Mouse (Mus musculus) liver, postnatal 0 days (tissue): ENCODE data around the gene Cog6. TPM values are rescaled to one million over a fixed set of nuclear protein-coding genes. Genes with fewer than 3 reads are reported as not detected.

Experiments
- ATAC-seq: fragments of 200-750 bp; cut with Nextera tagmentation; 2 replicates; pipeline ENCODE4 v1.8.0; 2017; ENCODE audit warnings: mild to moderate bottlenecking, moderate library complexity
- DNase-seq: peaks from one replicate; pipeline ENCODE4 v3.0.0-alpha.2; 2016
- H3K27ac ChIP-seq: fragments of 300-500 bp; sonication (generic); 2 replicates; pipeline ENCODE4 v1.5.1; 2014; ENCODE audit warnings: antibody characterized with exemption, moderate library complexity, mild to moderate bottlenecking, low read depth
- H3K27me3 ChIP-seq: fragments of 300-500 bp; sonication (generic); 2 replicates; pipeline ENCODE4 v1.6.1; 2014; ENCODE audit warnings: low read length, control low read depth, mixed read lengths; ENCODE audit not compliant: insufficient read depth
- H3K36me3 ChIP-seq: fragments of 300-500 bp; sonication (generic); replicated peaks from 2 replicates; pipeline ENCODE4 v1.6.1; 2014; ENCODE audit warnings: mild to moderate bottlenecking, control low read depth, low read length, moderate library complexity, mixed read lengths; ENCODE audit not compliant: insufficient read depth
- H3K4me1 ChIP-seq: fragments of 300-500 bp; sonication (generic); 2 replicates; pipeline ENCODE4 v1.6.1; 2014; ENCODE audit warnings: antibody characterized with exemption, mild to moderate bottlenecking, control low read depth; ENCODE audit not compliant: insufficient read depth
- H3K4me2 ChIP-seq: fragments of 300-500 bp; sonication (generic); 2 replicates; pipeline ENCODE4 v1.6.1; 2014; ENCODE audit warnings: low read depth, mild to moderate bottlenecking, low read length, moderate library complexity, mixed read lengths
- H3K4me3 ChIP-seq: fragments of 300-500 bp; sonication (generic); 2 replicates; pipeline ENCODE4 v1.5.1; 2014; ENCODE audit warnings: low read depth, low read length
- H3K9ac ChIP-seq: fragments of 300-500 bp; sonication (generic); replicated peaks from 2 replicates; pipeline ENCODE4 v1.6.1; 2014; ENCODE audit warnings: mild to moderate bottlenecking, moderate library complexity
- H3K9me3 ChIP-seq: fragments of 300-500 bp; sonication (generic); 2 replicates; pipeline ENCODE4 v1.6.1; 2016; ENCODE audit warnings: mild to moderate bottlenecking, control low read depth, low read length, mixed read lengths
- CTCF ChIP-seq: sonication (generic); IDR thresholded peaks from 2 replicates; pipeline ENCODE4 v1.5.1; 2016; ENCODE audit warnings: antibody characterized with exemption, low read depth
- EP300 ChIP-seq: IDR thresholded peaks from 2 replicates; pipeline ENCODE4 v1.6.1; 2016; ENCODE audit warnings: antibody characterized with exemption, low read depth, mild to moderate bottlenecking
- WGBS: fragments of 180-500 bp; shearing (Covaris S2); extraction: QIAGEN DNeasy Blood & Tissue Kit; methylation state at CpG from one replicate; pipeline ENCODE4 v1.1.7; 2014; ENCODE audit not compliant: insufficient replicate concordance; 5-methylcytosine and 5-hydroxymethylcytosine counted together
- polyA plus RNA-seq: library from polyadenylated mRNA; unstranded; fragments of >200 nt; fragmentation: Nextera tagmentation; extraction: Ambion mirVana; gene quantifications from 2 replicates; pipeline ENCODE4 v1.2.1, GENCODE M21; 2015

Cog6 gene
- polyA plus RNA-seq, 1 experiment from 2014 or later, result 11.1 TPM

DNA sequence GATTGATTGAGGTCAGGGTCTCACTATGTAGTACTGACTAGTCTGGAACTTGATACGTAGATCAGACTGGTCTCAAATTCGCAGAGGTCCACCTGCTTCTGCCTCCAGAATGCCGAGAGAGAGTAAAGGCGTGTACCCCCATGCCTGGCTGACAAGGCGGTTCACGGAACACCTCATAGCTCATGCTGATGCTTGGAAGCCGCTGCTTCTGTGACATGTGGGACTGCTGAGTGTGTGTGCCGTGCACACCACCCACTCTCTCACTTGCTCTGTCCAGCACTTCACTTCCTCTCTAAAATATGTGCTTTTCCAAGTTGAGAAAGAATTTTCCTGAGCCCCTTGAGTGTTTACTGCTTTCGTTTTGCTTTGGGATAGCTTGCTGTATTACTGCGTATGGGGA, 39.4 kb upstream of the Cog6 start:
- no peaks in the 10 kb centered on the region for H3K36me3 ChIP-seq
- TF ChIP-seq EP300 (no peak), CTCF (no peak)
- H3K4me2 ChIP-seq, result no peak overlapping the region
- ATAC-seq (no peak), DNase-seq (no peak)
- WGBS, result 64% methylated on average over 10 of the region's 10 CpGs
- no peak overlapping the region for H3K27ac ChIP-seq
- no peak overlapping the region for H3K9ac ChIP-seq
- no peaks in the 10 kb centered on the region for H3K4me1 ChIP-seq
- no peak overlapping the region for H3K4me3 ChIP-seq
- H3K27me3 ChIP-seq, result no peaks in the 10 kb centered on the region
- no peaks in the 10 kb centered on the region for H3K9me3 ChIP-seq

- 74% methylated on average over 8 of the region's 8 CpGs for WGBS
- no peak overlapping the region for H3K9ac ChIP-seq
- no peak overlapping the region for H3K4me2 ChIP-seq
- no peak for DNase-seq
- no peaks in the 10 kb centered on the region for H3K36me3 ChIP-seq
- TF ChIP-seq CTCF, result no peak
- no peak for TF ChIP-seq EP300
- H3K4me3 ChIP-seq, result no peak overlapping the region
- no peak for ATAC-seq
- no peaks in the 10 kb centered on the region for H3K9me3 ChIP-seq
- H3K27ac ChIP-seq, result no peak overlapping the region
- no peaks in the 10 kb centered on the region for H3K27me3 ChIP-seq
- H3K4me1 ChIP-seq, result no peaks in the 10 kb centered on the region; the same call in 1 of the 2 replicates
Measured at GRCm38 (mm10) chr3:53052385-53052784, 35.3 kb upstream of the Cog6 start.

DNA sequence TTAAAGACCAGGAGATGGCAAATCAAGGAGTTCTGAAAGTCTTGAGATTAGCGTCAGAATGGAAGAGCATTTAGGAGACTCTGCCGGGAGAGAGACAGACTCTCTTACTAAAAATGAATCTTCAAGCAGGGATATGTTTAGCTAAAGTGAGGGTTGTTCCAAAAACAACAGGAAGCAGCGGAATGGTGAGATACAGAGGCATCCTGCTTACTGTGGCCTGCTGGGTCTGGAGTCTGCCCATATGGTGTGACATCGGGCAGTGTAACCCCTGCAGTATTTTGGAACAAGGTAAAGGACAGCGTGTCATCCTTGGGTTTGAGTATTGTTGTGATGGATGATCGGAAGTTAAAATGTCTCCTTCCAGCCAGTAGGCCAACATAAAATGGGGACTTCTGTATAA, 29.3 kb upstream of the Cog6 start:
- TF ChIP-seq EP300 (no peak), CTCF (no peak)
- no peak for ATAC-seq

GRCm38 (mm10) chr3:53045697-53046096, 28.7 kb upstream of the Cog6 start:
- no peak overlapping the region for H3K4me2 ChIP-seq
- TF ChIP-seq EP300, result no peak
- TF ChIP-seq CTCF, result no peak

More for the DNA sequence above, 29.3 kb upstream of the Cog6 start:
- Histone ChIP-seq H3K4me1 (no peaks in the 10 kb centered on the region; the same call in 1 of the 2 replicates), H3K27ac (no peak overlapping the region), H3K4me2 (no peak overlapping the region), H3K27me3 (peaks cover 23% of the 10 kb centered on the region), H3K4me3 (no peak overlapping the region), H3K9me3 (no peaks in the 10 kb centered on the region), H3K36me3 (no peaks in the 10 kb centered on the region), H3K9ac (no peak overlapping the region)
- WGBS, result 69% methylated on average over 6 of the region's 6 CpGs
- no peak for DNase-seq

GRCm38 (mm10) chr3:53044682-53045299, 27.8 kb upstream of the Cog6 start:
- Histone ChIP-seq H3K4me2 (no peak overlapping the region), H3K4me3 (no peak overlapping the region), H3K9me3 (no peaks in the 10 kb centered on the region), H3K4me1 (no peaks in the 10 kb centered on the region), H3K36me3 (no peaks in the 10 kb centered on the region), H3K27me3 (peaks cover 36% of the 10 kb centered on the region), H3K27ac (no peak overlapping the region), H3K9ac (no peak overlapping the region)
- DNase-seq (no peak), ATAC-seq (no peak)
- TF ChIP-seq CTCF (no peak), EP300 (no peak)
- WGBS, result 68% methylated on average over 11 of the region's 11 CpGs

More at GRCm38 (mm10) chr3:53045697-53046096, 28.7 kb upstream of the Cog6 start:
- DNase-seq (no peak), ATAC-seq (no peak)
- 63% methylated on average over 4 of the region's 4 CpGs for WGBS
- Histone ChIP-seq H3K4me3 (no peak overlapping the region), H3K36me3 (no peaks in the 10 kb centered on the region), H3K27me3 (peaks cover 30% of the 10 kb centered on the region), H3K9ac (no peak overlapping the region), H3K9me3 (no peaks in the 10 kb centered on the region), H3K4me1 (no peaks in the 10 kb centered on the region), H3K27ac (no peak overlapping the region)

- Histone ChIP-seq H3K9me3 (no peaks in the 10 kb centered on the region), H3K36me3 (no peaks in the 10 kb centered on the region), H3K4me2 (no peak overlapping the region; the same call in 1 of the 2 replicates), H3K4me3 (no peak overlapping the region), H3K9ac (no peak overlapping the region), H3K4me1 (no peaks in the 10 kb centered on the region), H3K27me3 (peaks cover 39% of the 10 kb centered on the region), H3K27ac (no peak overlapping the region)
- WGBS, result 70% methylated on average over 7 of the region's 7 CpGs
- no peak for TF ChIP-seq EP300
- no peak for TF ChIP-seq CTCF
- ATAC-seq (no peak), DNase-seq (no peak)
Measured at GRCm38 (mm10) chr3:53044238-53044637, 27.2 kb upstream of the Cog6 start.
